Mouse (Mus musculus) testis, postnatal 14 days (tissue): ENCODE results near the gene Alg9.

Experiments used
- DNase-seq: peaks from one replicate; pipeline ENCODE4 v3.0.0; 2021; ENCODE audit warnings: low spot score

The Alg9 gene

DNA sequence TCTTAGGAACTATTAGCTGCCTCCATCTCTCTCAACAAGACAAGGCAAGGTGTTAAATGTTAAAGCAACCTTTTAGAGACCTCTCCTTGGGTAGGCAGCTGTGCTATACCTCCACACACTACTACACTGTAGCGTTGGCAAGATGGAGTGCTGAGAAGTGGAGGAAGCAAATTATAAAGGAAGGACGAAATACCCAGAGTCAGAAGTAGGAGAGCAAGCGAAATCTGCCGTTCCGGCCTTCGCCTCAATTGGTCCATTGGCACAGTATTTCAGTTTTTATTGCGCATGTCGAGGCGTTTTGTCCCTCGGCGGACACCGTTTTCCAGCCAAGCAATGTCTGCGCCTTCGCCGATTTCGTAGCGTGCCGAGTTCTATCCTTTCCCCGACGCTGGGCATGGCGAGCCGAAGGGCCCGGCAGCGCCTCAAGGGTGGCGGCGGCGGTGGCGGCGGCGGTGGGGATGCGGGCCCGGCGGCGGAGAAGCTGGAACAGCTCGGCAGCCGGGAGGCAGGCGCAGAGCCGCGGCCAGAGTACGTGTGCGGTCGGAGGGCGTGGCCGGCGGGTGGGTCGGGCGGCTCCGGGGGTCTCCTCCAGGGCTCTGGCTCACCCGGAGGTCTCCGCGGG lies at the start of gene Alg9, which contains the start of gene 1110032A03Rik:
Gene Alg9 (plus strand): TSS at position 29 of the 622 bp plus-strand sequence.
Gene 1110032A03Rik (minus strand): TSS at position 530 of the 622 bp plus-strand sequence.
- peak; percentile 86 for DNase-seq

DNA sequence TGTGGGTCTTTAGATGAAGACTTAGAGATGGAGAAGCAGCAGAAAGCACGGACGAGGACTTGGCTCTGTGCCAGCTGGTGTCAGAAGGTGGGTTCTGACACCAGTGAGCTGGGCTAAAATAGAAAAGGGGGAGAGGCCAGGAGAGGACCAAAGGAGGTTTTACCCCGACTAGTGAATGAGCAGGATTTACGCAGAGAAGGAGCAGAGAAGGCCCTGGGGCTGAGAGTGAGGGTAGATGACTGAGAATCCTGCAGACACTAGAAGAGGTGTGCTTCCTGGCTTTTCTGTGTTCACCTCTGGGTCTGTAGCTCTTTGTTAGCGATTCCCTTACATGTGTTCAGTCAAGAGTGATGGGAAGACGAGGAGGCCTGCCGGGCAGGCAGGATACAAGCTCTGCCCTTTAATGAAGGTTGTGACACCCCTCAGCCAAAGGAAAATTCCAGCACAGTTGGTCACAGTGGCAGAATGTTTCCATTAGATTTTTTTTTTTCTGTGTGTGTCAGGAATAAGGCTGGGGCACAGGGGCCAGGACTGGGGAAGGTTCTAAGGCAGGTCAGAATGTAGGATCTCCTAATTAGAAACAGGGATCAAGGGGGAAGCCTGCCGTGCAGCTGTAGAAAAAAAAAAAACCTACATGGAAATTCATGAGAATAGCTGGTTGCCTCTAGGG lies 48.8 kb upstream of the Alg9 start:
- no peak for DNase-seq

DNA sequence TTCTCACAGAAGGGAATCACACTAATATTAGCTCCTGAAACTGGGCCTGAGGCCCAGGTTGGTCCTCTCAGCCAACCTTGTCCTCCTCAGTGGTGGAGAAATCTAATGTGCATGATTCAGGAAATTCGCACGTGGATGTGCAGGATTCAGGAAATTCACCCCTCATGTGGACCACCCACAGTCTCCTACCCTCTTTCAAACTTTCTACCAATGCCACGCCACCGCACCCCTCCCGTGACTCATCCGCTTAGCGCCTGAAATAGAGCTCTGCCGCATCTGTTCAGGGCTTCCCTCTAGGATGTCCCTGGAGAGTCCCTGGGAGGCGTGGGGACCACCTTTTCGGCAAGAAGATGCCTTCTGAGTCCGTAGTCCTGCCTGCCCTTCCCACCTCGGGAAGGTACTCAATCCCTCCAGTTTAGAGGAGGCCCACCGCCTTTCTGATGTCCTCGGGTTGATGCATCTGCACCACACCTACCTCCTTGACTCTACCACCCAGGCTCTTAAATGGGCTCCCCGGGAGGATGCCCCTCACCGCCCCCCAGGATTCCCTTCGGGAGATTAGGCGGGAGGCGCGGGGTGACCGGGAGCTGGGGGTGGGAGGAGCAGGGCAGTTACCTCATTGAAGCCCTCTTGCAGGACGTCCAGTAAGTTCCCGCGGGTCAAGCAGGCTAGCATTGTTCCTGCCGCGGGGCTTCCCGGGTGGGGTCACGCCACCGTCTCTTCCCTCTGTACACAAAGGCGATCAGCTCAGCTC lies 47.5 kb upstream of the Alg9 start:
- DNase-seq = no peak

DNA sequence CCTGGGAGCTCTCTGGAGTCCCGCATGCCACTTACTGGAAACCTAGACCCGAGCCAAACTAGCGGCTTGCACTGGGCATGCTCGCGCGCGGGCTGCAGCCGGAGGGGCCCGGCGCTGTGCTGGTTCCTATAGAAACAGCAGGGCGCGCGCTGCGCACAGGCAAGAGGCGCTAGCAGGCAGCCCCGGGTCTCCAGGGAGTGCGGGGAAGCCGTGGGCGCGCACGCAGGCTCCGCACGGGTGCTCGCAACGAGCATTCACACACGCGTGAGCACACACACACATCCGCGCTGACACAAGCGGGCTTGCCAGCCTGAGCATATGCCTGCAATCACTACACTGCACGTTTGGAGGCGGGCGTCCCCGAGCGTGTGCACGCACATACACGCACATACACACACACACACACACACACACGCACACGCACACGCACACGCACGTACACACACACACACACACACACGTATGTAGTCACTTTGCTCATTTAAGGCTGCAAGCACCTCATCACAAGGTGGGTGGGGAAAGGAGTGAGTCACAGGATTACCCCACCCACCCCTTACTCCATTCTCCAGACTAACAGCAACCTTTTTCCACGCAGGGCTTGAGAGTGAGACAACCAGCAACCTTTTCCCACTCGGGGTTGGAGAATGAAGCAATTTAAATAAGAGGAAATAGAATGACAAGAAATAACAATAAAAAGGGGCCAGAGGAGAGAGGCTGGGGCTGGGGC lies 46.7 kb upstream of the Alg9 start:
- peak; percentile 83 for DNase-seq

DNA sequence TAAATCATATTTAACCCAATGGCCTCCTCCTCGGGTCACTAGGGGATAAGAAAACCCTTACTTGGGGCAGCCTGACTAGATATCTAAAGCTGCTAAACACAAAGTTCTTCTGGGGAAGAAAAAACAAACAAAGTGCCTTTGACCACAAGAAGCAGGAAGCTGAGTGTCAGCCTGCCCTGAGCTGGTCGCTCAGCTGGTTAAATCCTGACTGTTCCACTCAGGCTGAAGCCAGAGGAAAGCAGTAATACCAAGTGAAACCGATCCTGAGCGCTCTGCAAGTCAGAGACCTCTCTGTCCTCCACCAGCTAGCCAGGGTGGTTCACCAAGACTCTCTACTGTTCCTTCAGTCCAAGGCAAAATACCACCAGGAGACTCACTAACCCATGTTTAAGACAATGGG lies 45.2 kb upstream of the Alg9 start:
- no peak for DNase-seq

DNA sequence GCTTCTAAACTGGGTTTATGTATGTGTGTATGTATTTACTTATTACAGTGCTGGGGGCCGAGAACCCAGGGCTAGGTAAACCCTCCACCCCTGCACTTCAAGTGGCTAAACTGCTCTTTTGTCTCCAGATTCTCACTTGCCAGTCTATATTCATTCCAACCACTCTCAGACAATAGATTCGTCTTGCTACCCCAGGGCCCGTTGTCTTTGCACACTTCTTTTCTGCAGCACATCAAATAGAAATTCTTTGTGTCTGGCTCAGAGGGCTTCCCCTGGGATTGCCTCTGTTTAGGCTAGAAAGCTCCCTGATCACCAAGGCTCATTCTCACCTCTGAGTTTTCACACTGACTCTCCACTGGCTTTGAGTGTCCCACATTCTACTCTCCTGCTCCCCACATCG lies 42.3 kb upstream of the Alg9 start:
- no peak for DNase-seq

DNA sequence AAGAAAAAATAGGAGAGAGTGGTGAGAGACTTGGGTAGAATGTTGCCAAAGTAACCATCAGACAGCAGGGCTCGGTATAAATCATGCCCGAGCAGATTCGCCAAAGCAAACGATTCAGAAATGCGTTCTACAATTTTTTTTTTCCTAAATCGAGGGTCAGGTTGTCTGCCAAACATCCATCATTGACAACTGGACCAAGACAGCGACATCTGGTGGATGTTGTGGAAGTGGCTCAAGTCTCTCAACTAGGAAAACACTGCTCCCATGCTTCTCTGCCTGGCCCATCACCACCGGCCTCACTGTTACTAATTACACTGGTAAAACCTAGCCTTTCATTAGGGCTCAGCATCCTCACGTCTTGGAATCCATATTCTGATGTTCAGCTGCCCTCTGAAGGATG lies 39.8 kb upstream of the Alg9 start:
- no peak for DNase-seq

DNA sequence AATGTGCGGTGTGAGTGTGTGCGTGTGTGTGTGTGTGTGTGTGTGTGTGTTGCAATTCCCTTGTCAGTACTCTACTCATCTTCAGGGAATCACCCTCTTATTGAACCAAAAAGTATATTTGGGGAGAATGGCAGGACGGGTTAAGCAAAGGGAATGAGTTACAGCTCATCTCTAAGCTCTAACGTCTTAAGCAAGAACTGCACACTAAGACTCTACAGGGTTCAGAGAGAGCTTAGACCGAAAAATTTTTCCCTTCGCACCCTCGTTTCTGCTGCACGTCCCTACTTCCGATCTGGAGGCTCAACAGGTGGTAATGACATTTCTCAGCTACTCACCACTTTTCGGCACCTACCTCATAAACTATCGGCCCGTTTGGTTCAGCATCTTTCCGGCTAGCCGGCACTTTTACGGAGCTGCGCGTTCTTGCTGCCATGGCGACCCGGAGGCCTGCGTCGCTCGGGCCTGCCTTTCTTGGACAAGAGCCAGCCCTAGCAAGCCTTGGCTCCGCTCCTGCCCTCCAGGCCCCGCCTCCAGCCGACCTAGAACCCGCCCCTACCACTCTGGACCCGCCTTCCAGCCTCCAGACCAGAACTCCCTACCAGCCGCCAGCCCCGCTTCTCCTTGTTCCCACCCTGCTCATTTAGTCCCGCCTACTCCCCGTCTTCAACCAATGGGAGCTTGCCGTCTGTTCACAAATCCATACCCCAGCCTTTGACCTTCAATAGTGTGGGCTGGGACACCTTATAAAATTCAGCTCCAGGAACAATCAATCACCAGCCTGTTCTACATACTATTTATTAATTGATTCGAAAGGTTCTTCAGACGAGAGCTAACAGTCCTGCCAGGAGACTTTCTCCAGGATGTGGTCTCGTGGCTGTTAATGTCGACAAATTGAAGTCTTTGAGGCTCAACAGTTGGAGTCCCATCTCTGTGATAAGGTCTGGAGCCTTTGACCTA lies 35.6 kb upstream of the Alg9 start, which contains the start of gene Dixdc1:
Gene Dixdc1 (minus strand): TSS at position 604 of the 957 bp plus-strand sequence.
- peak; percentile 95 for DNase-seq

DNA sequence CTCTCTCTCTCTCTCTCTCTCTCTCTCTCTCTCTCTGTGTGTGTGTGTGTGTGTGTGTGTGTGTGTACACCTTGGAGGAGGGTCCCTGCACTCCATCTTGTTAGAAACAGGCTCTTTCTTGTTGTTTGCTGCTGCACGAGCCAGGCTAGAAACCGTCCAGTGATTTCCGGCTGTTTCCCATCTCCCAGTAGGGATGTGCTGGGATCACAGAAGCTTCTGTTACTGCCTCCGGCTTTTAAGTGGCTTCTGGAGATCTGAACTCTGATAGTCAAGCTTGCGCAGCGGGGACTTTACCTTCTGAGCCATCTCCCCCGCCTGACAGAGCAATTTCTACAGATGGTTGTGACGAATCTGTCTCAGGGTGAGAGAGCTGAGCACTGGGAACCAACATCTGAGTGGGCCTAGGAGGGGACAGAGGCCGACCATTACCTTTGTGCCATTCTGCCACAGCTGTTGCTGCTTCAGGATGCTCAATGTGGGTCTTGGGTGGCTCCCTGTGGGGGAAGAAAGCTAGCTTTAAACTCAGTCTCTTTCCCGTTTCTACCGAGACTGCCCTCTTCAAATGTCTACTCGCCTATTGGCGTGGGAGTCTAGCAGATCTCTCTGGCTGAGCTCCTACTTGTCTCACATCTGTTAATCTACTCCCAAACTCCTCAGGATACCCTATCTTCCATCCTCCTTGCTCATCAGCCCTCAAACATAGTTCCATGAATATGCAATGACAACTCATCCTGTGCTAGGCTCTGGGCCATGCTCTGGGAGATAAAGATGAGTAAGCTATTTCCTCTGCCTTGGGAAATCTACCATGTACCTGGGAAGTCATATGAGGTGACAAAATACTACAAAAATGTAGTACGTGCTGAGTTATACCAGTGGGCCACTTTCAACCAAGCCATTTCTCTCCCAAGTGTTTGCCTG lies 33.7 kb upstream of the Alg9 start:
- DNase-seq = no peak

DNA sequence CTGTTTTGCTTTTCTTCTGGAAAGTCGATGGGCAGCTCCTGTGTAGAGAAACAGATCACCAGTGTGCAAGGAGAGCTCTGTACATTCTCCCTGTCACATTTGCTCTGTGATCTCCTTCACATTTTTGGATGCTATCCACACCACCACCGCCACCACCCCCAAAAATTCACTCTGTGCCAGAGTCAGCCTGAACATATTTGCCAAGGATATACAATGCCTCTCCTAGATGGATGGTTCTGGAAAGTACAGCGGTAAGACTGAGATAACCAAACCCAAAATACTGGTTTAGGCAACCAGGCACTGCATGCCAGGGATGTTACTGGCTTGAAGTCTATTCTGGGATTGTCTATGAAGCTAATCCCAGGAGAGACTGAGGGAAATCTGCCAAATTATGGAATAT lies 32.6 kb upstream of the Alg9 start:
- DNase-seq = no peak

DNA sequence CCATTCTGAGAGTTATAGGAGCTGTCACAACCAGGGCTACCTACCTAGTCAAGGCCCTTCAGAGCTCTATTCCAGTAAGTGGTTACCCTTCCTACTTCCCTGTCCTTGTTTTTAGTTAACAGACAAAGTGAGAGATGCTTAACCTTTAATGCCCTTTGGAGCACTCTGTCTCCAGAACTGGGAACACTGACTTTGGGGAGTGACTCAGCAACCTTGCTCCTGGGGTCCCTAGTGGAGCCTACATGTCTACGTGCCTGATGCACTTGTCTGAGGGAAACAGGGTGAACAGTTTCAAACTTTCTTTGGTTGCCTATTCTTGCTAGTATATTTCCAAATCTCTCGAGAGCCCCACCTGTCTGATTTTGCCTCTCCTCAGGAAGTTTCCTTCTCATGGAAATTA lies 32.1 kb upstream of the Alg9 start:
- no peak for DNase-seq

DNA sequence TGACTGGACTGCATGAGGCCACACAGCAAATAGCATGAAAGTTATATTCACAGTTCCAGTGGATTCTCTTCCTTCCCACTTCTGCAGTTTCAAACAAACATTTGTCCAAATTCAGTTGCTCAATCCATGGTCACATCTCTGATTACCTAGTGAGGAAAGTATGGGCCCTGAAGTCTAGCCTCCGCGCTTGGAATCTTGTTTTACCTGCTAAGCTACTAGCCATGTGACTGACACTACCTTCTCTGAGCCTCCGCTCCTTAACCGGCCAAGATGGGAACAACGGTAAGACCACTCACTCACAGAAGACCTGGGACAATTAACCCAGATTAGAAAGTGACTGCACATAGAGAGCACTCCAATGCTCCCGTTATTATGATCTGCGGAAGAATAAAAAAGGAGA lies 29.0 kb upstream of the Alg9 start:
- no peak for DNase-seq

DNA sequence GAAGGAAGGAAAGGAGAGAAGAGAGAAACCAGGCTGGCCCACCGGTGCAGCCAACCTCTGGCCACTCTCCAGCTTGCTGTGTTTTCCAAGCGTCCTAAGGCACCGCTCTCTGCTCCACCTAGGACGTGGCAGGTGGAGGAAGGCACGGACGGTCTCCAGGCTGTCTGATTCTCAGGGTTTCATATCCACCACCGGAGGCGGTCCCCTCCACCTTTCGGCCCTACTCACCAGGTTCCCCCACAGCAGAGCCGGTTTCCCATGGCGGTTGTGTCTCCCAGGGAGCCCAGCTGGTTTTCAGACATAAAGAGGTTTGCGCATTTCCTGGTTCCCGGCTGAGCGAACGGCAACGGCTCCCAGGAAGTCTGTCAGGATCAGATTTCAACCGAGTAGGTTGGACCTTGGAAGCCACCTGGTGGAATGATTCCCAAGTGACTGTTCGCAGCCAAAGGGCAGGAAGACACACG lies 28.6 kb upstream of the Alg9 start, which contains the start of gene 2310030G06Rik:
Gene 2310030G06Rik (minus strand): TSS at position 323 of the 464 bp plus-strand sequence.
- no peak for DNase-seq

DNA sequence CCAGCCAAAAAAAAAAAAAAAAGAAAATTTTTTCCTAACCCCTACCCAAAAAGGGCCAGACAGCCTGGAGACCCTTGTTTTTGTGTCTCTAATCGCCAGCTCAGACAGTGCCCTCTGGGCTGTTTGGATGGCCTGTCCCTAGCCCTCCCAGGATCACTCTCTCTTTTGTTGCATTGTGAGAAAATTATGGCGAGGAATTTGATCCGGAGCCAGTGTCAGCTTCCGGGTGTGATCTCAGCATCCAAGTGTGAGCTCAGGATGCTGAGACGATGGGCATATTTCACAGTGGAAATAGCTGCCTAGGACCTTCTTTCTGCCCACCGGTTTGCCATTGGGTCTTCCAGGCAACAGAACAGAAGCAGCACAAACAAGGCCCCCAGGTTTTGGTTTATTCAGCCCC lies 24.1 kb upstream of the Alg9 start:
- no peak for DNase-seq

DNA sequence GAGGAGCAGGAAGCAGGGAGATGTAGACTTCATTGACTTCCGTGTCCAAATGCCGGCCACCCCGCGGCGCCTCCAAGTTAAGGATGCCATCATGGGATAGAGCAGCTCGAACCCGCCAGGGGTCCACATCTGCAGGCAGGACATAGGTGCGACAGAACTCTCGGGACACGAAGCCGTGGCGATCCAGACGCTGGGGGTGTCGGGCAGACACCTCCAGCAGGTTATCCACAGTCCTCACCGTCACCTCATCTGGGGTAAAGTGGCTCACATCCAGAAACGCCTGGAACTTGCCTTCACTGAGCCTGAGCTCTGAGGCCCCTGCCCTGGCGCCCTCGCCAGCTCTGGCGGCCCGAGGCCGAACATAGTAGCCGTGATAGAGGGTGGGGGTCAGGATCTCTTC lies 23.5 kb upstream of the Alg9 start, which contains the start of gene Cryab:
Gene Cryab (plus strand): TSS at position 3 of the 400 bp plus-strand sequence.
- no peak for DNase-seq

DNA sequence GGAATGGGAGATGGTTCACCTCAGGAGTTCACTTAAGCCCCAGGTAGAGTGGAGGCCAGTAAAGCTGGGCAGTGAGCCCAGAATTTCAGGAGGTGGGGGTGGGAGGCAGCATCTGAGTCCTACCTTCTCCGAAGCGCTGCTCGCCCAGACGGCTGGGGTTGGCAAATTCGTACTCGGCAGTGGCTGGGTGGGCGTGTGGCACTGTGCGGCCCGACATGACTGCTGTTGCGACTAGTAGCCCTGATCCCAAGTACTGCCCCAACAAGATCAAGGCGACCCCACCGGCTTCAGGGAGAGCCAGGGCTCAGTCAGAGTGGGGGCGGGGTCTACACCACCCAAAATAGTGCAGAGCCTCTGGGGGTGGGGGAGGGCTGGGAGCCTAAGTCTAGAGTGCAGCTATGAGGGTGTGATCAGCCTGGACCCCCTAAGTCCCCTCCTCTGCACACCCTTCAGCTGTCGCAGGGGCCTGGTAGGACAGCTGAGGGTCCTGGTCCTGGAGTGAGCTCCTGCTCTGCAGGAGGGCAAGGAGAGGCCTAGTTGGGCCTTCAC lies 22.7 kb upstream of the Alg9 start, which contains the start of gene Hspb2:
Gene Hspb2 (minus strand): TSS at position 301 of the 549 bp plus-strand sequence.
- DNase-seq = no peak

DNA sequence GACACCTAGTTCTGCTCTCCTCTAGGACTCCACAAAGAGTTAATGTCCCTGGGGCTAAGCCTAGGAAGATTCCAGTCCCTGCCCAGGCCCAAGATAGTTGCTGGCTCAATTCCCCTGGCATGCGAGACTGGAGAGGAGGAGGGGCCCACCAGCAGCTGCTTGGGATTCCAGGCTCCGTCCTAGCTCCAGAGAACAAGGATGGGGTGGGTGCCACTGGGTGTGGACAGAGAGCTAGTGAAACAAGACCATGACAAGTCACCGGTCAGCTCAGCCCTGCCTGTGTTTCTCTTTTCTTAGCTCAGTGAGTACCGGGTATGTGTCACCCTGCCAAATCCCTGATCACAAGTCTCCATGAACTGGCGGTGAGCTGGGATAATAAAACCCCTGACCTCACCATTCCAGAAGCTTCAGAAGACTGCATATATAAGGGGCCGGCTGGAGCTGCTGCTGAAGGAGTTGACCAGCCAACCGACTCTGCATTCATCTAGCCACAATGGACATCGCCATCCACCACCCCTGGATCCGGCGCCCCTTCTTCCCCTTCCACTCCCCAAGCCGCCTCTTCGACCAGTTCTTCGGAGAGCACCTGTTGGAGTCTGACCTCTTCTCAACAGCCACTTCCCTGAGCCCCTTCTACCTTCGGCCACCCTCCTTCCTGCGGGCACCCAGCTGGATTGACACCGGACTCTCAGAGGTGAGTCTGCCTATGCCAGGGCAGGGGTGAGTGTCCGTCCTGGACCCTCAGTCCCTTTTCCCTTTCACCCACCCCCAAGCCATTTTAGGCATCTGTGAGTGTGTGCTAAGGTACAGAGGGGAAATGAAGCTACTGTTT lies 21.8 kb upstream of the Alg9 start:
- peak; percentile 80 for DNase-seq

DNA sequence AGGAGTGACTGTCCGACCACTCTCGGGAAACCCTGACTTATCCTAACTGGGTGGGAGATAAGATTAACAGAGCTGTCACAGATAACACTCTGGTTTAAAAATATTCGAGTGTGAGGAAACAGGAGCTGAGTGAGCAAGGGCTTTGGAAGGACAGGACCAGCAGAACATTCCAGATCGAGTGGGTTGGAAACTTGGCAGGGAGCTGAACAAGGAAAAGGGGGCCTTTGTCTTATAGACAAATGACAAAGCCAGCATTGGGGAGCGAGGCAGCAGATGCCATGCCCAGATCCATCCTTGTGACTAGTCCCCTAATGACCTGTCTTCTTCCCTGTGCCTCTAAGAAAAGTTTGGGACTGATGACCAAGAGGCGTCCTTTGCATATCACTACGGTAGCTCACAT lies 20.9 kb upstream of the Alg9 start:
- no peak for DNase-seq
